Mouse (Mus musculus) liver, embryonic 14.5 days (tissue): ENCODE results near the gene Znhit3.

Experiments used
- CTCF ChIP-seq: IDR thresholded peaks from 2 replicates; pipeline ENCODE4 v1.5.1; 2016; ENCODE audit warnings: antibody characterized with exemption, low read depth, control low read depth
- EP300 ChIP-seq: IDR thresholded peaks from 2 replicates; pipeline ENCODE4 v1.6.1; 2016; ENCODE audit warnings: antibody characterized with exemption, low read depth

DNA sequence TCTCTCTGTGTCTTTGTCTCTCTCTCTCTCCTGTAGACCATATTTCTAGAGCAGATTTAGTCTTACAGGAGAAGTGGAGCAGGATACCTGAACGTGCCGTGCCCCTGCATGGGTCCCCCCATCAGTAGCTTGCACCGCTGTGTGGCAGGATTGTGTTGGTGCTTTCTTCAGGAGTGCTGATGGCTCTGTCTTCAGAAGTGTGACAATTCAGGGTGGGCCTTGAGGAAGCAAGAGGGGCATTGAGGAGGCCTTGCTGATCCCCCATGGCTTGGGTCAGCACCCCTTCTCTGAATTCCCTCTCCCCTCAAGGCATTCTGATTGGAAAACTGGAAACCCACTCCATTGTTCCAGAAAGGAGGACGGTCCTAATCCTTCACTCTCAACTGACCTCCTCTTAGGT lies 45.4 kb upstream of the Znhit3 start:
- TF ChIP-seq CTCF (no peak), EP300 (no peak)
